Mouse (Mus musculus): ENCODE data around the gene Platr25. TPM values are rescaled to one million over a fixed set of nuclear protein-coding genes. Genes with fewer than 3 reads are reported as not detected.

The Platr25 gene
- 0.55 and 0.67 TPM in 2 replicates for polyA plus RNA-seq (2012; ENCODE audit: low replicate concordance)

DNA sequence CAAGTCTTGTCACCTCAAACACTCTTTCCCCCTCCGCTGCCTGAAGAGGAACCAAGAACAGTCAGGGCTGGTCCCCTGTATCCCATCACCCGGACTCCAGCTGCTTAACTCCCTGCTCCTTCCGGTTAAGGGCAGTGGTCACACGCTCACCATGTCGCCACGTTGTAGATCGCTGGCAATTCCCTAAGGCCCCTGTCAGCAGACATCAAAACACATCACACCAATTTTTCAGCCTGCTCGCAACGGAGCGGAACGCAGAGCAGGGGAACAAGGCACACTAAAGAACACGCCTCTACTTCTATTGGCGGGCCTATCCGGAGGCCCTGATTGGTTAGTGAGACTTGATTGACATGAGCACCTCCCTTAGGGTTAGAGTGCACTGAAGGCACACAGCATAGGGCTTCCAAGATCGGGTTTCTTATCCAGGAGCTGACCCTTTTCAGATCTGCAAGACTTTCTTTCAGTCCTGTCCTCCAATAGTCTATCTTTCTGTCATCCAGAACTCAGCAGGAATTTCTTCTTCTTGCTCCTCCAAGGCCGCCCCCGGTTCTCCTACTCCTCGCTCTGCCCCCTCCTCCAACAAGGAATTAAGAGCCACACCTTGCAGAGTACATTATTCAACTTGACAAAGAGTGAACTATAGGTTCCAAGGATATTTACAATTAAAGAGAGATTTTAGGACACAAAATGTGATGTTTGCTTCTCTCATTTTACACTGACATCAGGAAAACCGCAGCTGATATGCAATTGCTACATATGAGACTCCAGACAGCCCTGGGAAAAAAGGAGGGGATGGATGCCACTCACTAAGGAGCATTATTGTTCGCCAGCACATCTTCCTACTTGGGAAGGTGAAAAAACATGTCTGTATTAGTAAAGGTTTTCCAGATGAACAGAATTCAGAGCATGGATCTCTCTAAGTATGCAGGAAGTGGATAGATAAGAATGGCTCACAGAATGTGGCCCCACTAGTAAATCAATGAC is at the start of gene Platr25:
Gene Platr25 (minus strand): TSS at position 278 of the 984 bp plus-strand sequence.

DNA sequence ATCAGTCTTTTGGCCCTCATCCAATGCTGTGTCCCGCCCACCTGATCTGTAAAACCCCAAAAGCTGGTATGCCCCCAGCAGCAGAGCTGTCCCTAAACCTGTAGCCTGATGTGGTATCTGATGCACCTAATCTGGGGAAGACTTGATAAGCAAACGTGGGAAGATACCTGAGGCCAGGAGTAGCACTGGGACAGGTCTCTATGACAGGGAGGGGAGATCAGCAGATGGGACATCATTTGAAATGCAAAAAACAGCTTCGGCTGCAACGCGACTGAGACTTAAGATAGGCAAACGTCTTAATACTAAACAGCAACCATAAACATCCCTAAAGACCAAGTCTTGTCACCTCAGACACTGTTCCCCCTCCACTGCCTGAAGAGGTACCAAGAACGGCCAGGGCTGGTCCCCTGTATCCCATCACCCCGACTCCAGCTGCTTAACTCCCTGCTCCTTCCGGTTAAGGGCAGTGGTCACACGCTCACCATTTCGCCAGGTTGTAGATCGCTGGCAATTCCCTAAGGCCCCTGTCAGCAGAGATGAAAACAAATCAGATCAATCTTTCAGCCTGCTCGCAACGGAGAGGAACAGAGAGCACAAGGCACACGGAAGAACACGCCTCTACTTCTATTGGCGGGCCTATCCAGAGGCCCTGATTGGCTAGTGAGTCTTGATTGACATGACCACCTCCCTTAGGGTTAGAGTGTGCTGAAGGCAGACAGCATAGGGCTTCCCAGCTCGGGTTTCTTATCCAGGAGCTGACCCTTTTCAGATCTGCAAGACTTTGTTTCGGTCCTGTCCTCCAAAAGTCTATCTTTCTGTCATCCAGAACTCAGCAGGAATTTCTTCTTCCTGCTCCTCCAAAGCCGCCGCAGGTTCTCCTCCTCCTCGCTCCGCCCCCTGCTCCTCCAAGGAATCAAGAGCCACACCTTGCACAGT is 25.0 kb upstream of the Platr25 start, which contains the start of gene Gm5141:
Gene Gm5141 (minus strand): TSS at position 610 of the 936 bp plus-strand sequence.

DNA sequence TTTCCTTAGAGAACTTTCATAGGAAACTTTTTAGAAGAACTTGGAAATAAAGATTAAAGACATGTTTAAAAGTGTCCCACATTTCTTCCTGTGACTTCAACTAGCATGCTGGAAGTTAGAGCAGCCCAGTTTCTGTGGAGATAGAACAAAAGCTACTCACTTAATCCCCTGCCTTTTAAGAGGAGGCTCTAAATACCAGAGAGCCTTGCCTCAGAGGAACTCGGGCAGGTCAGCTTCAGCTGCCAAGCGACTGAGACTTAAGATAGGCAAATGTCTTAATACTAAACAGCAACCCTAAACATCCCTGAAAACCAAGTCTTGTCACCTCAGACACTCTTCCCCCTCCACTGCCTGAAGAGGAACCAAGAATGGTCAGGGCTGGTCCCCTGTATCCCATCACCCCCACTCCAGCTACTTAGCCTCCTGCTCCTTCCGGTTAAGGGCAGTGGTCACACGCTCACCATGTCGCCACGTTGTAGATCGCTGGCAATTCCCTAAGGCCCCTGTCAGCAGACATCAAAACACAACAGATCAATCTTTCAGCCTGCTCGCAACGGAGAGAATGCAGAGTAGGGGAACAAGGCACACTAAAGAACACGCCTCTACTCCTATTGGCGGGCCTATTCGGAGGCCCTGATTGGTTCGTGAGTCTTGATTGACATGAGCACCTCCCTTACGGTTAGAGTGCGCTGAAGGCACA is 136.8 kb downstream of the Platr25 start, which contains the start of gene 6720489N17Rik:
Gene 6720489N17Rik (minus strand): TSS at position 606 of the 700 bp plus-strand sequence.

Other genes with a start within 250 kb of the Platr25 start
- gene Zfp935, start 202.2 kb downstream of the Platr25 start, polyA plus RNA-seq (2012; ENCODE audit: low replicate concordance) = not detected in 2 replicates
- 0.91 and 1.5 TPM in 2 replicates for gene Zfp934, start 189.5 kb downstream of the Platr25 start, polyA plus RNA-seq (2012; ENCODE audit: low replicate concordance)
- not detected in 2 replicates for gene 6720489N17Rik, start 136.5 kb downstream of the Platr25 start, polyA plus RNA-seq (2012; ENCODE audit: low replicate concordance)
- 0.14 TPM in 1 of 2 replicates, not detected in the other for gene Gm5141, start 25.1 kb upstream of the Platr25 start, polyA plus RNA-seq (2012; ENCODE audit: low replicate concordance)
- not detected in 2 replicates for gene Fbp2, start 97.7 kb upstream of the Platr25 start, polyA plus RNA-seq (2012; ENCODE audit: low replicate concordance)
- gene Fbp1, start 127.6 kb upstream of the Platr25 start, polyA plus RNA-seq (2012; ENCODE audit: low replicate concordance) = not detected in 2 replicates
- 30.1 and 68.4 TPM in 2 replicates for gene 2010111I01Rik, start 204.2 kb upstream of the Platr25 start, polyA plus RNA-seq (2012; ENCODE audit: low replicate concordance)